Mouse (Mus musculus): ENCODE results near the gene Morn5. TPM values are rescaled to one million over a fixed set of nuclear protein-coding genes. Genes with fewer than 3 reads are reported as not detected.

Gene Morn5
- 0.36 TPM in 1 of 2 replicates, not detected in the other for polyA plus RNA-seq (2015; fragmentation: Nextera tagmentation; extraction: Ambion mirVana)

DNA sequence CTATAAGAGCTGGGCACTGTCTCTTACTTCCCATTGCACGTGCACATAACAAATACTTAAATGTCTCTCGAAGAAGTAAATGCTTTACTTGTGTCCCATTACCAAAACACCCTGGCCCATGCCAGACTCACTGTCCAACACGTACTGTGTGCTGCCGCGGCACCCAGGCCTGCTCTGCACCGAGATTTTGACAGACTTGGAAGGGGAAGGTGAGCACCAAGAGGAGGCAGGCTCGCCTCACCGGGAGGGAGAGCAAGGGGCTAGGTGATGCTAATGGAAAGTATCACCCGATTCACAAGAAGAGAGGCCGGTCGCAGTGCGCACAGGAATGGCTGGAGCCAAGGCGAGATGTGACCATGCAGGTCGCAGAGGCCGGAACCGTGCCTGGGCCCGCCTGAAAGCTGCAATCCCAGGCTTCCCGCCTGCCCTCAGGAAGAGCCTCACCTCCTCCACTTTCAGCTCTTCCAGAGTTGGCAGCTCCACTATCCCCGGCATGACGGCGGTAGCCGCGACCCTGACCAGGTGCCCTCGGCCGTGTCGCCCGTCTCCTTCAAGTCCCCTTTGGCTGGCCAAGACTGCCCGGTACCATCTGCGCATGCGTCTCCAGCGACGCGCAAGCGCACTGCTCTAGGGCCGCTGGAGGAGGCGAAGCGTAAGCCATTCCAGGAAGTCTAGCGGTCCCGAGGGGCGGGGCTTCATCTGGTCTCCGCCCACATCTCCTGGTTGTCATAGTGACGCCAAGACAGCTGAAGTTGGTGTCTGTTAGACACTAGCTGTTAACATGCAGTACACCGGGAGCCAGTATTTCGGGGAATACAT is at the start of gene Morn5, which contains the start of gene Ndufa8:
TSS of gene Morn5 (plus strand) at position 711 of the 819 bp plus-strand sequence.
TSS of gene Ndufa8 (minus strand) at position 659 of the 819 bp plus-strand sequence.
- H3K9ac ChIP-seq = peak within 1 kb of the TSS; percentile 84
- no peaks in the 10 kb centered on the region for H3K9me3 ChIP-seq
- peaks cover 15% of the 10 kb centered on the region for H3K4me1 ChIP-seq
- peak within 1 kb of the TSS; percentile 74 for H3K4me2 ChIP-seq (replicated peaks)
- no peaks in the 10 kb centered on the region for H3K27me3 ChIP-seq
- H3K27ac ChIP-seq = no peak within 1 kb of the TSS
- H3K4me3 ChIP-seq = peak within 1 kb of the TSS; percentile 79
- peak; percentile 97 for ATAC-seq (ENCODE audit: low FRiP score, low read depth)
- H3K36me3 ChIP-seq = peaks cover 5% of the 10 kb centered on the region
- 1% methylated on average over 44 of the region's 44 CpGs for WGBS

DNA sequence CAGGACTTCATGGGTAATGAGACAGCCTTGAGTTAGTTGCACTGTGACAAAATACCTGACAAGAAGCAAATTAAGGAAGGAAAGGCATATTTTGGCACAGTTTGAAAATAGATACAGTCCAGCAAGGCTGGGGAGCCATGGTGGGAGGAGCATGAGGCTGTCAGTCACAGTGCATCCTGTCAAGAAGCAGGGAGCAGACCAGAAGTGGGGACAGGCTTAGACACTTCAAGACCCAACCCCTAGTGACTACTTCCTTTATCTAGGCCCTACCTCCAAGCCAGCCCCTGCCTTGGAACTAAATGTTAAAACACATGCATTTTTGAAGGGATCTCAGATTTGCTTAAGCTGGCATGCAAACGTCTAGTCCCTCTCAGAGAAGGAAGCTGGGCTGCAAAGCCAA is 48.9 kb upstream of the Morn5 start:
- Histone ChIP-seq H3K36me3 (no peaks in the 10 kb centered on the region), H3K4me2 (replicated peaks) (no peak overlapping the region), H3K27me3 (peaks cover 29% of the 10 kb centered on the region), H3K4me1 (no peaks in the 10 kb centered on the region), H3K9me3 (no peaks in the 10 kb centered on the region), H3K9ac (no peak overlapping the region), H3K4me3 (no peak overlapping the region), H3K27ac (no peak overlapping the region)
- no peak for ATAC-seq (ENCODE audit: low FRiP score, low read depth)
- WGBS = 48% methylated on average over 1 of the region's 1 CpGs

DNA sequence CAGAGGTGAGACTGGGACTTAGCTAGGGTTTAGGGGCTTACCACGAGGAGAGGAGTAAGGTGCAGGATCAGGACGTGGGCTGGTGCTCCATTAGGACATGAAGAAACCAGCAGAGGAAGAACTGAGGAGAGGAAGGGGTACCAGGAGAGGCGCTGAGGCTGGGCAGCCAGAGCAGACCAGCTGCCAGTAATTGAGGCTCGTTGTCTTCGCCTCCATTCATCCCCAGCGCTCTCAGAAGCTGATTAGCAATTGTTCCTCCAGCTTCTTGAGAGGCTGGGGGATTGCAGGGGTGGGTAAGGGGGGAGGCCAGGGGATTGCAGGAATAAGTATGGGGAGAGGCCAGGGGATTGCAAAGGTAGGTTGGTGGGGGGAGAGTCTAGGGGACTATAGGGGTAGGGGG is 47.1 kb upstream of the Morn5 start:
- Histone ChIP-seq H3K27me3 (peaks cover 33% of the 10 kb centered on the region), H3K9ac (no peak overlapping the region), H3K9me3 (no peaks in the 10 kb centered on the region), H3K4me1 (no peaks in the 10 kb centered on the region), H3K36me3 (no peaks in the 10 kb centered on the region), H3K4me2 (replicated peaks) (no peak overlapping the region), H3K4me3 (no peak overlapping the region), H3K27ac (no peak overlapping the region)
- WGBS = 47% methylated on average over 6 of the region's 6 CpGs
- ATAC-seq (ENCODE audit: low FRiP score, low read depth) = no peak

DNA sequence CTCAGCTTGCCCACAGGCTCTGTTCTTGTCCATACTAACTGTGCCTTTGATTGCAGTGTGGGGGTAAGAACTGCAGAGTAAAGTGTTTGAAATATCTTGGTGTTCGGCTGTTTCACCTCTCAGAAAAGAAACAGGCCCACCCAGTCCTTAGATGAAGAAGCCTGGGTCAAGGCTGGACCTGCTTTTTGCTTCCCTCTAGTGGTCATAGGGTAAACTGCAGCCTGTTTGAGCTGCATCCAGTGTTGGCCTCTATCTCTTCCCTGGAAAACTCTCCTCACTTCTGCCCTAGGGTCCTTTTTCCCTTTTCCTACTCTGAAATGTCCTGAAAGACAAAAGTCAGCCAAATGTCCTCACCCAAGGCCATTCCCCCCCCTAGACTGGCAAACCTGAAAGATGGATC is 41.2 kb upstream of the Morn5 start:
- Histone ChIP-seq H3K4me2 (replicated peaks) (no peak overlapping the region), H3K27me3 (peaks cover 51% of the 10 kb centered on the region), H3K4me3 (no peak overlapping the region), H3K27ac (no peak overlapping the region), H3K9ac (no peak overlapping the region), H3K9me3 (no peaks in the 10 kb centered on the region), H3K4me1 (peaks cover 6% of the 10 kb centered on the region), H3K36me3 (no peaks in the 10 kb centered on the region)
- 29% methylated on average over 1 of the region's 1 CpGs for WGBS
- no peak for ATAC-seq (ENCODE audit: low FRiP score, low read depth)

DNA sequence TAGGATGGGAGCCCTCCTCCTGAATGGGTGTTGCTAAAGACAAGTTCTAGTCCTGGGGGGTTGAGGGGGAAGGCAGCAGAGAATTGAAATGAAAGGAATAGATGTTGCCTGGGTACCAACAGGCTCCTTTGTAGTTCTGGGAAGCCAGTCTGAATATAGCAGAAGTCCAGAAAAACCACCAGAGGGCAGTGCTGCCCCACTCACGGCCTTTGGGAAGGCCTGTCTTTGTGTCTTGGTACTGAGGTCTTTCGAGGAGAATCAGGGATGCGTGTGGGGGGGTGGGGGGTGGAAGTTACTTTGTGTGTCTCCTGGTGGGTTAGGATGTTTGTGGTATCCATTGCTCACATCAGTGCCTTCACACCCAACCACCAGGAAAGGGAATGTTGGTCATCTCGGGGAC is 39.9 kb upstream of the Morn5 start:
- Histone ChIP-seq H3K36me3 (no peaks in the 10 kb centered on the region), H3K4me3 (no peak overlapping the region), H3K9me3 (no peaks in the 10 kb centered on the region), H3K27me3 (peaks cover 42% of the 10 kb centered on the region), H3K4me2 (replicated peaks) (no peak overlapping the region), H3K4me1 (peaks cover 6% of the 10 kb centered on the region), H3K27ac (no peak overlapping the region), H3K9ac (no peak overlapping the region)
- 0 out of 2 replicates have a peak, but pooled peaks have one; percentile 44 for ATAC-seq (ENCODE audit: low FRiP score, low read depth)
- WGBS = 22% methylated on average over 4 of the region's 4 CpGs

DNA sequence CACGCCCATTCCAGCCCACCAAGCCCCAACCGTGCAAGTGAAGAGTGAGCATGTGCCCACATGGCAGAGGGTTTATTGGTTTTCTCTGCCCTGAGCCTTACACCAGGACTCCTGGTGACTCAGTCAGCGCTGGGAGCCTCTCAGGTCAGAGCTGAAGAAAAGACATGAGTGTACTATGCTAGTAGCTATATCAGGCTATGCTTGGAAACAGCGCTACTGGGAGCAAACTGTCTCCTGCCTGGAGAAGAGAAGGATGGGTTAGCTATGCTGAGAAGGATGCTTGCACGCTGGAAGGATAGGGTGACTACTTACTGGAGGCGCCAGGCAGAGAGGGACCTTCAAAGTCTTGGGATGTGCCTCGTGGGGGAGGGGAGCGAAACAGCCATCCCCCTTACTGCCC is 38.7 kb upstream of the Morn5 start:
- H3K27ac ChIP-seq = no peak overlapping the region
- H3K9me3 ChIP-seq = no peaks in the 10 kb centered on the region
- peaks cover 39% of the 10 kb centered on the region for H3K27me3 ChIP-seq
- H3K4me3 ChIP-seq = peak overlapping the region; percentile 48
- H3K4me2 ChIP-seq (replicated peaks) = peak overlapping the region; percentile 77
- no peak overlapping the region for H3K9ac ChIP-seq
- no peaks in the 10 kb centered on the region for H3K36me3 ChIP-seq
- ATAC-seq (ENCODE audit: low FRiP score, low read depth) = no peak; the same call in 1 of the 2 replicates
- 46% methylated on average over 8 of the region's 8 CpGs for WGBS
- peaks cover 6% of the 10 kb centered on the region for H3K4me1 ChIP-seq

DNA sequence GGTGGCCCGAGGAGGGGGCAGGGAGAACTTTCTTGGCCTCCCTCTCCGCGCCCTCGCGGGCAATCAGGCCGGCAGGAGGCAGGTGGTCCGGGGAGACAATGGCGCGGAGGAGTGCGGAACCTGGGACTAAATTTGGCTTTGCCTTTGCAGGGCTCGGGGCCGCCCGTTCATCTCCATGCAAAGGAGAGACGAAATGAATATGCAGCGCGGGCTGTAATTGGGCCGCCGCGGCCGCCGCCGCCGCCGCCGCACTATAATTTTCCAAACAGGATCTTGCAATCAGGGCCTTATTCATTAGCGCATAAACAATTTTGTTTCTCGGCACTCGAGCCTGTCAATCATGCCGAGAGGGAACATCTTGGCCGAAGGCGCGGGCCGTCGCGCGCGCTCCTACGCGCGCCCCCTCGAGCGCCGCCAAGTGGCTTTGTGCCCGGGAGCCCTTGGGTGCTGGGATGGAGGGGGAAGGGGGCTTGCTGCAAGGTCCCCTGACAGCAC is 37.9 kb upstream of the Morn5 start:
- Histone ChIP-seq H3K36me3 (no peaks in the 10 kb centered on the region), H3K9ac (peak overlapping the region; percentile 59), H3K4me3 (peak overlapping the region; percentile 48), H3K27me3 (peaks cover 35% of the 10 kb centered on the region), H3K4me2 (replicated peaks) (peak overlapping the region; percentile 77), H3K4me1 (peaks cover 6% of the 10 kb centered on the region), H3K27ac (no peak overlapping the region), H3K9me3 (no peaks in the 10 kb centered on the region)
- under 1% methylated on average over 44 of the region's 44 CpGs for WGBS
- ATAC-seq (ENCODE audit: low FRiP score, low read depth) = peak; percentile 30; the same call in 1 of the 2 replicates

DNA sequence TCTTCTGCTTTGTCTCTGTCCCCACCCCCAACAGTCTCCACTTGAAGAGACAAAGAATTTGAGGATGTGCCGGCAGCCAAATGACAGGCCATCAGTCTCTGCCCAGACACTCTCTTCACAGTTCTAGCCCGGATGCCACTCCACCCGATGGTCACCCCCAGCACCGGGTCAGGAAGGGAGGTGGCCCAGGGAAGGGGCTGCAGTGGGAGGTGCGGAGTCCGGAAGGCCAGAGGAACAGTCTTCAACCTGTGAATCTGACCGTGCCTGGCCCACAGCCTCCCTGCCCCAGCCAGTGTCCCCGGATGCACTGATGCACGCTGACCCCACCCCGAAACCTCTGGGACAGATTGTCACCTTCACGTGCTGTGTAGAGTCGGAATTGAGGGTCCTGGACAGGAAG is 36.2 kb upstream of the Morn5 start:
- no peaks in the 10 kb centered on the region for H3K9me3 ChIP-seq
- WGBS = 62% methylated on average over 12 of the region's 12 CpGs
- H3K4me1 ChIP-seq = peaks cover 6% of the 10 kb centered on the region
- H3K9ac ChIP-seq = no peak overlapping the region
- no peak overlapping the region for H3K4me2 ChIP-seq (replicated peaks)
- H3K4me3 ChIP-seq = no peak overlapping the region
- H3K27ac ChIP-seq = no peak overlapping the region
- H3K27me3 ChIP-seq = peaks cover 35% of the 10 kb centered on the region
- H3K36me3 ChIP-seq = no peaks in the 10 kb centered on the region
- ATAC-seq (ENCODE audit: low FRiP score, low read depth) = no peak

DNA sequence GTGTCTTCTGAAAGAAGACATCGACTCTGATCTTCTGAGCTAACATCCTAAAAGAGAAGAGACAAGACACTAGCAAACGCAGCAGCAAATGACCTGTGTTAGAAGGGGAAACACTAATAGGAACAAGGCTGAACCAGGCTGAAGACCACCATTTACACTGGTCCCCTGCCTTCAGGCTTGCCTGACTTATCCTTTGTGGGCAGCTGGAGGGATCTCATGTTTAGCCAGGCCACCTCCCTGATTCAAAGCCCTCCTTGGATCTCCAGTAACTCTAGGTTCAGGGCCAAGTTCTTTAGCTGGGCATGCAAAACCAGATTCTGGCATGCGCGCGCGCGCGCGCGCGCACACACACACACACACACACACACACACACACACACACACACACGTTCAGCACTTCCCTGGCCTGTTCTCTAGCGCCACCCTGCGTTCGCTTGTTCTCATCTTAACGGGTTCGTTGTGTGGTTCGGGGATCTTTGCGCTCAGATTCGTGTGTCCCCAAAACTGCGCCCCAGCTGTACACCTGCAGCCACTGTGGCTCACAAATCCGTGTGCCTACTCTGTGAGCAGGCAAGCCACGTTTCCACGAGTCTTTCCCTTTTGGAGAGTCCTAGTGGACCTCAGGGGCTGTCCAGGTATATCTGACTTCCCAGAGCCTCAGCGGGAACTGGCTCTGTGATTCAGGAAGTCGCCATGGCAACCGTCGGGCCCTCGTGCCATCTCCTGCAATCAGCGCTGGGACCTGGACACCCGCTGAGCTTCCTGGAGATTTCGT is 27.7 kb upstream of the Morn5 start:
- ATAC-seq (ENCODE audit: low FRiP score, low read depth) = peak; percentile 59

DNA sequence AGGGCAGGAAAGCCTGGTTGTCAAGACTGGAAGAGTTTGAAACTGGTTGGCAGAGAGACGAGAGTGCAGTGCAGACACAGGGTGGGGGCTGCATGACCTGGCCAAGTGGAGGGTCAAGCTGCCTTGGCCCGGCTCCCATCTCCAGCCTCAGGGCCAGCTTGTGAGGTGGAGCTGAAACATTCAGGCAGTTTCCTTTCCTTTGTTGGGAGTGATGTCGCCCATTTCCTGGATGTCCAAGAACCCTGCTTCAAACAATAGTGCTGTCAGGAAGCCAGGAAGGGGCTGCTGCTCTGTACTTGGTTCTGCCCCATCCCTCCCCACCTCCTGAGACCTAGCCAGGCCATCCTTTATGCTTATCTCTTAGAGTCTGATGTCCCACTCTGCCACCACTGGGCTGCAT is 26.0 kb upstream of the Morn5 start:
- ATAC-seq (ENCODE audit: low FRiP score, low read depth) = no peak
- Histone ChIP-seq H3K27me3 (peaks cover 6% of the 10 kb centered on the region), H3K9me3 (no peaks in the 10 kb centered on the region), H3K27ac (no peak overlapping the region), H3K4me1 (peaks cover 5% of the 10 kb centered on the region), H3K36me3 (no peaks in the 10 kb centered on the region), H3K4me3 (no peak overlapping the region), H3K4me2 (replicated peaks) (no peak overlapping the region), H3K9ac (no peak overlapping the region)
- WGBS = 68% methylated on average over 3 of the region's 3 CpGs

More for the DNA sequence above, 27.7 kb upstream of the Morn5 start:
- WGBS = 7% methylated on average over 32 of the region's 32 CpGs
- H3K4me2 ChIP-seq (replicated peaks) = peak overlapping the region; percentile 68
- H3K9ac ChIP-seq = peak overlapping the region; percentile 53
- no peaks in the 10 kb centered on the region for H3K36me3 ChIP-seq
- H3K27me3 ChIP-seq = peaks cover 6% of the 10 kb centered on the region
- peaks cover 5% of the 10 kb centered on the region for H3K4me1 ChIP-seq
- H3K4me3 ChIP-seq = peak overlapping the region; percentile 37
- no peak overlapping the region for H3K27ac ChIP-seq
- H3K9me3 ChIP-seq = no peaks in the 10 kb centered on the region

DNA sequence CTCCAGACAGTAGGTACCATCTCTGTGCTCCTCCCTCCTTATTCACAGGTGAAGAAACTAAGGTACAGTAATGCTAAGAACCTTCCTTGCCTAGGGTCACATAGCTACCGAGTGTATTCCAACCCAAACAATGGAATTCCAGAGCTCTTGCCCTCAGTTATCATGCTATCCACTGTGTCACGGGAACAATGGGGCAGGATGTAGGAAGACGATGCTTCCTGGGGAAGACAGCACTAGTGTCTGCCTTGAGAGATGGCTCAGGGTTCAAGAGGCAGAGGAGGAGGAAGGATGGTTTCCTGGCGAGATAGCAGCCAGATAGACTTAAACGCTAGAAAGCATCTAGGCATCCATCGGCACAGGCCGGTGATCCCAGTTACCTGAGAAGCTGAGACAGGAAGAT is 16.4 kb upstream of the Morn5 start:
- ATAC-seq (ENCODE audit: low FRiP score, low read depth) = no peak
- Histone ChIP-seq H3K27ac (no peak overlapping the region), H3K4me1 (no peaks in the 10 kb centered on the region), H3K4me3 (no peak overlapping the region), H3K27me3 (no peaks in the 10 kb centered on the region), H3K36me3 (peaks cover 30% of the 10 kb centered on the region), H3K9ac (no peak overlapping the region), H3K4me2 (replicated peaks) (no peak overlapping the region), H3K9me3 (no peaks in the 10 kb centered on the region)
- 87% methylated on average over 7 of the region's 7 CpGs for WGBS

DNA sequence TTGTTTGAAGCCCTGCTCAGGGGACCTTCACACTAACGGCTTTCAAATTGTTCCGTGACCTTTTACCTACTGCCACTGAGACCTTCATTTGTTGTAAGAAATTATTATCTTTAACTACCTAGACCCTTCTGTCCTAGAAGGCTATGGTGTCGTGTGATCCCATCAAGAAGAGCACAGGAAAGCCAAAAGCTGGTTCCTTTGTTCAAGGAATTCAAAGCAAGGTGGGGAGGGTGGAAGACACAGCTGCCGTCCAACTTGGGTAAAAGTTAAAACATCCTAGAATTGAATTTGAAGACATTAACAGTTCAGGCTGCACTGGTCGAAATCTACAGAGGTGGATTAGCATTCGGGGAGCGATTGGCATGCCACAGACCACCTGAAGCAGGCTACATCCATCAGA is 15.3 kb upstream of the Morn5 start:
- no peak for ATAC-seq (ENCODE audit: low FRiP score, low read depth)
- 69% methylated on average over 7 of the region's 7 CpGs for WGBS

More for the DNA sequence above, 15.3 kb upstream of the Morn5 start:
- no peak overlapping the region for H3K9ac ChIP-seq
- H3K9me3 ChIP-seq = no peaks in the 10 kb centered on the region
- H3K4me3 ChIP-seq = no peak overlapping the region
- peaks cover 40% of the 10 kb centered on the region for H3K36me3 ChIP-seq
- no peak overlapping the region for H3K4me2 ChIP-seq (replicated peaks)
- H3K27me3 ChIP-seq = no peaks in the 10 kb centered on the region
- H3K27ac ChIP-seq = no peak overlapping the region
- H3K4me1 ChIP-seq = no peaks in the 10 kb centered on the region

All from limb, embryonic 13.5 days (tissue).